10 mouse cellular contexts compared by ENCODE assay signal in the genomic region with DNA sequence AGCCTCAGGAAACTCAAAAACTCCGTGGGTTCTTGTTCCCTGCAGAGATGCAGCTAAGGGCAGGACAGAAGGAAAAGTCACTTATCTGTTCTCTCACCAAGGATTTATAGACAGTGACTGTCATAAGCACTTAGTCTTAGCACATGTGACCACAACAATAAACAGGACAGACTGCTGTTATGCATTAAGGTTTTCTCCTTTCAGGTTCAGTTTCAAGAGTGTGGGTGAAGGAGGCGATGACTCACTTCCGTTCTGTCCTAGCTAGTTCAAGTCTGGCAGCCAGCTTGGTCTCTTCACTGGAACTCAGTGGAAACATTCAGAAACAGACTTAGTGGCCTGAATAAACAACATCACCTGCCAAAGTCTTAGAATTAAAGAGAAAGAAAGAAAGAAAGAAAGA.
DNase-seq lines count a peak whose midpoint lies in the region; ATAC-seq and TF ChIP-seq lines count a peak whose summit lies in the region.
"Had no signal": no experiment of that assay in that cellular context is flagged by ENCODE, and none has a peak within 500 bp of the region (broad histone marks: within the 10 kb centered on the region; RNA-seq: fewer than 3 reads in every experiment).

No protein-coding gene starts in this region.

- 85% methylated on average over 3 of the region's 3 CpGs for WGBS in hindbrain, embryonic 10.5 days
- 85% methylated on average over 3 of the region's 3 CpGs for WGBS in midbrain, embryonic 10.5 days

- no peak overlapping the region for H3K27ac ChIP-seq in hindbrain, embryonic 10.5 days
- no peak overlapping the region for H3K27ac ChIP-seq in midbrain, embryonic 10.5 days (replicated peaks)
- H3K27ac ChIP-seq: neural tube, embryonic 12.5 days had no signal

- H3K9me3 ChIP-seq in G1E (replicated peaks), result no peaks in the 10 kb centered on the region
- no peaks in the 10 kb centered on the region for H3K9me3 ChIP-seq in hindbrain, embryonic 10.5 days
- H3K9me3 ChIP-seq in midbrain, embryonic 10.5 days (replicated peaks), result no peaks in the 10 kb centered on the region
- H3K9me3 ChIP-seq: neural tube, embryonic 12.5 days had no signal

- no peaks in the 10 kb centered on the region for H3K36me3 ChIP-seq in G1E (replicated peaks)
- H3K36me3 ChIP-seq in hindbrain, embryonic 10.5 days, result no peaks in the 10 kb centered on the region
- no peaks in the 10 kb centered on the region for H3K36me3 ChIP-seq in midbrain, embryonic 10.5 days
- H3K36me3 ChIP-seq: neural tube, embryonic 12.5 days had no signal

- no peaks in the 10 kb centered on the region for H3K27me3 ChIP-seq in G1E (ENCODE audit: insufficient read depth, low read length)
- H3K27me3 ChIP-seq in hindbrain, embryonic 10.5 days (ENCODE audit: insufficient read depth, poor library complexity, severe bottlenecking), result no peaks in the 10 kb centered on the region
- no peaks in the 10 kb centered on the region for H3K27me3 ChIP-seq in midbrain, embryonic 10.5 days (ENCODE audit: low read depth, poor library complexity, severe bottlenecking)
- H3K27me3 ChIP-seq: neural tube, embryonic 12.5 days had no signal

- peak; percentile 25 for DNase-seq in right cerebral cortex, adult 18-20 months
- no peak for DNase-seq in right cerebral cortex, postnatal 4 days
- DNase-seq in G1E (ENCODE audit: low spot score), result no peak
- peak; percentile 13 for DNase-seq in gastrocnemius, postnatal 14 days
- DNase-seq in hindbrain, embryonic 10.5 days (ENCODE audit: low spot score), result no peak
- DNase-seq in midbrain, embryonic 10.5 days (ENCODE audit: low spot score), result no peak
- DNase-seq in adrenal gland, adult 8-10 months, result no peak

- H3K4me3 ChIP-seq in G1E (ENCODE audit: low read depth, low read length), result no peak overlapping the region
- H3K4me3 ChIP-seq in hindbrain, embryonic 10.5 days, result no peak overlapping the region
- no peak overlapping the region for H3K4me3 ChIP-seq in midbrain, embryonic 10.5 days
- H3K4me3 ChIP-seq: neural tube, embryonic 12.5 days had no signal

- ATAC-seq in G1E (ENCODE audit: extremely low read depth, insufficient number of reproducible peaks, low FRiP score, poor library complexity, severe bottlenecking), result peak; percentile 84
- peak; percentile 79; the same call in 1 of the 2 replicates for ATAC-seq in neutrophil, adult 5-6 weeks (ENCODE audit: extremely low read depth, insufficient number of reproducible peaks, low FRiP score, poor library complexity, severe bottlenecking)
- ATAC-seq: intestine, embryonic 16.5 days had no signal

- intact Hi-C loops in gastrocnemius, postnatal 14 days (cut with DNase I; ENCODE audit: low total_unique reads), result no loop called here

- peaks cover 7% of the 10 kb centered on the region for H3K4me1 ChIP-seq in G1E (ENCODE audit: insufficient read depth, low read depth, low read length)
- no peaks in the 10 kb centered on the region for H3K4me1 ChIP-seq in hindbrain, embryonic 10.5 days (replicated peaks)
- H3K4me1 ChIP-seq in midbrain, embryonic 10.5 days, result no peaks in the 10 kb centered on the region
- H3K4me1 ChIP-seq: neural tube, embryonic 12.5 days had no signal

- TF ChIP-seq CTCF in G1E (IDR thresholded peaks at IDR 0.05; ENCODE audit: low read depth, low read length), result no peak

Comparison
In these comparisons a context has a peak if more than half of its experiments do, and no peak if none do; other contexts are left out.
1. DNase-seq: peak in right cerebral cortex, adult 18-20 months (single experiment) and gastrocnemius, postnatal 14 days (single experiment); none in right cerebral cortex, postnatal 4 days (single experiment), G1E (single experiment), hindbrain, embryonic 10.5 days (single experiment), midbrain, embryonic 10.5 days (single experiment) and adrenal gland, adult 8-10 months (single experiment).